Mouse (Mus musculus): ENCODE measurements at regions not wholly inside any gene's neighbourhood (a gene's known extent, or its start where the extent isn't known, plus 50 kb on each side); places are given as distances from the start of the nearest gene placed in this dataset.

GRCm38 (mm10) chr10:45916928-45917327 lies 339.3 kb downstream of the Hace1 start:
- TF ChIP-seq SMC3 (IDR thresholded peaks at IDR 0.05; ENCODE audit: low read depth, low read length): peak; percentile 66
- peak; percentile 77 for TF ChIP-seq RAD21 (IDR thresholded peaks at IDR 0.05; ENCODE audit: low read depth, low read length)
- TF ChIP-seq CTCF (conservative IDR thresholded peaks at IDR 0.05 in 1 of 2, IDR thresholded peaks at IDR 0.05 in 1 of 2; ENCODE audit: low read depth in 2 of 2, low read length in 2 of 2): peak; percentile 46 to 73; a peak in 3 of 4 replicates
- TF ChIP-seq ZC3H11A (IDR thresholded peaks at IDR 0.05; ENCODE audit: low read depth, low read length): no peak
- Histone ChIP-seq H3K4me2 (ENCODE audit: insufficient read depth, low read depth, poor library complexity, severe bottlenecking) (no peak overlapping the region), H3K9me3 (replicated peaks; ENCODE audit: low read length) (no peaks in the 10 kb centered on the region), H3K4me3 (replicated peaks in 1 of 3; ENCODE audit: low read depth in 2 of 3, low read length in 2 of 3, poor library complexity in 1 of 3) (no peak overlapping the region), H3K9ac (ENCODE audit: insufficient read depth, low read depth) (no peak overlapping the region), H3K36me3 (replicated peaks in 1 of 2; ENCODE audit: control insufficient read depth in 1 of 2, insufficient read depth in 1 of 2, low read length in 1 of 2) (no peaks in the 10 kb centered on the region), H3K79me2 (replicated peaks; ENCODE audit: control insufficient read depth, extremely low read depth, insufficient read depth, poor library complexity, severe bottlenecking) (no peaks in the 10 kb centered on the region), H3K27ac (ENCODE audit: insufficient read depth, low read depth) (no peak overlapping the region), H3K4me1 (ENCODE audit: control insufficient read depth in 1 of 2, insufficient read depth in 2 of 2) (no peaks in the 10 kb centered on the region), H3K27me3 (replicated peaks) (no peaks in the 10 kb centered on the region)
- peak; percentile 48 for DNase-seq (ENCODE audit: extremely low read depth)
- in situ Hi-C loops (cut with MboI; ENCODE audit: low pct_ligation_motif_present, low pct_unique_long_range_greater_than_20kb, low sequenced_read_pairs): loop anchor here (25.0 kb wide), 2 partner anchors 255 to 555 kb away; no protein-coding TSS in a partner anchor
- dilution Hi-C loops (cut with MboI; ENCODE audit: extremely low pct_ligation_motif_present, extremely low pct_unique_long_range_greater_than_20kb, low sequenced_read_pairs): no loop called here

- TF ChIP-seq UBTF (IDR thresholded peaks at IDR 0.05; ENCODE audit: low read depth, low read length): no peak
- no peak for TF ChIP-seq ZNF384 (IDR thresholded peaks at IDR 0.05; ENCODE audit: low read depth, low read length)
- in situ Hi-C loops (cut with MboI; ENCODE audit: low pct_ligation_motif_present, low pct_unique_long_range_greater_than_20kb, low sequenced_read_pairs) (no loop called here), dilution Hi-C loops (cut with MboI; ENCODE audit: extremely low pct_ligation_motif_present, extremely low pct_unique_long_range_greater_than_20kb, low sequenced_read_pairs) (no loop called here)
- Histone ChIP-seq H3K4me2 (ENCODE audit: insufficient read depth, low read depth, poor library complexity, severe bottlenecking) (no peak overlapping the region), H3K4me3 (replicated peaks in 1 of 3; ENCODE audit: low read depth in 2 of 3, low read length in 2 of 3, poor library complexity in 1 of 3) (no peak overlapping the region), H3K4me1 (ENCODE audit: control insufficient read depth in 1 of 2, insufficient read depth in 2 of 2) (no peaks in the 10 kb centered on the region), H3K79me2 (replicated peaks; ENCODE audit: control insufficient read depth, extremely low read depth, insufficient read depth, poor library complexity, severe bottlenecking) (no peaks in the 10 kb centered on the region), H3K36me3 (replicated peaks in 1 of 2; ENCODE audit: control insufficient read depth in 1 of 2, insufficient read depth in 1 of 2, low read length in 1 of 2) (no peaks in the 10 kb centered on the region), H3K9me3 (replicated peaks; ENCODE audit: low read length) (no peaks in the 10 kb centered on the region), H3K27ac (ENCODE audit: insufficient read depth, low read depth) (no peak overlapping the region), H3K27me3 (replicated peaks) (no peaks in the 10 kb centered on the region), H3K9ac (ENCODE audit: insufficient read depth, low read depth) (no peak overlapping the region)
- DNase-seq (ENCODE audit: extremely low read depth): no peak
Measured at GRCm38 (mm10) chr10:45925746-45926145, 348.1 kb downstream of the Hace1 start.

- H3K27ac ChIP-seq (ENCODE audit: insufficient read depth, low read depth): no peak overlapping the region
- in situ Hi-C loops (cut with MboI; ENCODE audit: low pct_ligation_motif_present, low pct_unique_long_range_greater_than_20kb, low sequenced_read_pairs): no loop called here
- no peak for DNase-seq (ENCODE audit: extremely low read depth)
Measured at GRCm38 (mm10) chr10:45933631-45934310, 356.1 kb downstream of the Hace1 start.

More at GRCm38 (mm10) chr10:45933631-45934310, 356.1 kb downstream of the Hace1 start:
- Histone ChIP-seq H3K9me3 (replicated peaks; ENCODE audit: low read length) (no peaks in the 10 kb centered on the region), H3K79me2 (replicated peaks; ENCODE audit: control insufficient read depth, extremely low read depth, insufficient read depth, poor library complexity, severe bottlenecking) (no peaks in the 10 kb centered on the region), H3K9ac (ENCODE audit: insufficient read depth, low read depth) (no peak overlapping the region), H3K4me2 (ENCODE audit: insufficient read depth, low read depth, poor library complexity, severe bottlenecking) (no peak overlapping the region), H3K4me3 (replicated peaks in 1 of 3; ENCODE audit: low read depth in 2 of 3, low read length in 2 of 3, poor library complexity in 1 of 3) (no peak overlapping the region), H3K36me3 (replicated peaks in 1 of 2; ENCODE audit: control insufficient read depth in 1 of 2, insufficient read depth in 1 of 2, low read length in 1 of 2) (no peaks in the 10 kb centered on the region), H3K4me1 (ENCODE audit: control insufficient read depth in 1 of 2, insufficient read depth in 2 of 2) (no peaks in the 10 kb centered on the region), H3K27me3 (replicated peaks) (no peaks in the 10 kb centered on the region)
- TF ChIP-seq HCFC1 (IDR thresholded peaks at IDR 0.05; ENCODE audit: low read depth, low read length) (no peak), JUN (IDR thresholded peaks at IDR 0.05; ENCODE audit: insufficient read depth, low read depth, low read length) (no peak), TCF12 (IDR thresholded peaks at IDR 0.05; ENCODE audit: low read depth, low read length) (no peak), ELF1 (IDR thresholded peaks at IDR 0.05; ENCODE audit: low read depth, low read length) (no peak), ETS1 (conservative IDR thresholded peaks at IDR 0.05; ENCODE audit: low read depth, low read length) (no peak), MEF2A (IDR thresholded peaks at IDR 0.05; ENCODE audit: borderline replicate concordance, low read depth, low read length) (no peak)
- dilution Hi-C loops (cut with MboI; ENCODE audit: extremely low pct_ligation_motif_present, extremely low pct_unique_long_range_greater_than_20kb, low sequenced_read_pairs): no loop called here
